Mouse (Mus musculus) heart, postnatal 10 days (tissue): ENCODE results near the gene Sbk2. TPM values are rescaled to one million over a fixed set of nuclear protein-coding genes. Genes with fewer than 3 reads are reported as not detected.
A peak's percentile ranks its signal among the peaks of the same experiment; 100 is the strongest.

Experiments used
- DNase-seq, 2 experiments: peaks; one replicate each; pipeline ENCODE4 v3.0.0; 2021
- intact Hi-C: fragments of 180-260 bp; cut with DNase I; formaldehyde crosslinking; loops from one replicate; pipeline ENCODE4 v1.15.1; 2025
- total RNA-seq, 2 experiments: library from RNA; stranded (reverse); gene quantifications; 2 replicates each; pipeline ENCODE4 v1.2.3; 2021

Sbk2 gene
- total RNA-seq, 2 experiments from 2014 or later, result 7.2 to 9.0 TPM

DNA sequence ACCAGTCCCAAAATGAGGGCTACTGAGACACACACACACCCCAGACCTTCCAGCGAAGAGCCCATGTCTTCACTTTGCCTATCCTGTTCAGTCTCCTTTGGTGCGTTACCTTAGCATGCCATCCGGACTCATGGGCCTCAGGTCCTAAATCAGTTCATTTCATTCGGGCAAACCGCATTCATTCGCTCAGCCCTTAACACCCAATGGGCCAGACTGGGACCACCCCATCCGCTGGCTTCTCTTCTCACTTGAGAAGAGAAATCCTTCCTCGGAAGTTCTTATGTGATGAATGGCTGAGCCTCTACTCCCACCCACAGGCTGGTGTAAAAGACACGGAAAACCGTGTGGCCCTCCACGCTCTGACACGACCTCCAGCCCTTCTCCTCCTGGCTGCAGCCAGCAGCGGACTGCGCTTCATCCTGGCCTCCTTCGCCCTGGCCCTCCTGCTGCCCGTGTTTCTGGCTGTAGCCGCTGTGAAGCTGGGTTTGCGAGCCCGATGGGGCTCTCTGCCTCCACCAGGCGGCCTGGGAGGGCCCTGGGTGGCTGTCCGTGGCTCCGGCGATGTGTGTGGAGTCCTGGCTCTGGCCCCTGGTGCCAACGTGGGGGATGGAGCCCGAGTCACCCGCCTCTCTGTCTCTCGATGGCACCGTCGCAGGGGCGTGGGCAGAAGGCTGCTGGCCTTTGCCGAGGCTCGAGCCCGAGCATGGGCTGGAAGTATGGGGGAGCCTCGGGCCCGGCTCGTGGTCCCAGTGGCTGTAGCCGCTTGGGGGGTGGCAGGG, 40.4 kb downstream of the Sbk2 start:
- DNase-seq, result peak; percentile 61 to 72
- intact Hi-C loops, result no loop called here

DNA sequence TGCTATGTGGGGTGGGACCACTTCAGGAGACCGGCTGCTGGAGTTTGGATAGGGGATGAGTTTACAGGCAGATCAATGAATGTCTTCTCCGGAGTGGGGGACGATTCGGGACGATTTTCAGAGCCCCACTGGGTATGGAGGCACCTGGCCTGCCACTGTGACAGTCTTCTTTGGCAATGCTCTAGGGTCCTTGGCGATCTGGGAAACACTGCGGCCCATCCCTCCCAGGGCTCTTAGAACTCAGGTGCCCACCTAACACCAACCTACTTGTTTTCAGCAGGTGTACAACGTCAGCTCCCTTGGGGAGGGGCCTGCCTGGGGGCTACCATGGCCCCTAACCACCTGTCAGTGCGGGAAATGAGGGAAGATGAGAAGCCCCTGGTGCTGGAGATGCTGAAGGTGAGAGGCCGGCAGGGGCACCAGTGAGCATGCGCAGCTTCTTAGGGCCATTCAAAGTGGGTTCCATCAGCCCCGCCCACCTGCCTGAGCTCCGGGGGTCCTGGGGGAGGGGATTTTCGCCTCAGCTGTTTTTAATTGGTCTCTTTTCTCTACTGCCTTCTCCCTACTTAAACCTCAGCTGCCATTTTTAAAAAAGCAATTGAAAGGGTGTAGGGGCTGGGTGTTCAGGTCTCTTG, 41.2 kb downstream of the Sbk2 start:
- intact Hi-C loops, result no loop called here
- peak in 1 of 2 experiments; percentile 50 for DNase-seq

DNA sequence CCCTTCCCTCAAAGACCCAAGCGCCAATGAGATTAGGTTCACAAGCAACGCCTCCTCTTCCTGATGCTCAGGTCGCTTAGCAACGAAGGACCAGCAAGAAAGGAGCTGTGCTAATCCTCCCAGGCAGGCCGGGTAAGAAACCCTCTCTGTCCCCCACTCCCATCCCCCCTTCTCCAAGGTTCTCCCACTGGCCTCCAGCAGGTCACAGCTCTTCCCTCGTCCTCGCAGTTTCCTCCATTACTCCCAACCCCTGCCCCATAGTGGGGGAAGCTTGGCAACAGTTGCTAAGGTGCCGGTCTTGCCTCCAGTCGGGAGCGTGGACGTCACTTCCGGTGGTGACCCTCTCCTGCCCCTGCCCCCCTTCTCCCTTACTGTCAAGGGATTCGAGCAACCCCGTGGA, 41.7 kb downstream of the Sbk2 start:
- DNase-seq, result peak; percentile 74 to 83
- intact Hi-C loops, result no loop called here

DNA sequence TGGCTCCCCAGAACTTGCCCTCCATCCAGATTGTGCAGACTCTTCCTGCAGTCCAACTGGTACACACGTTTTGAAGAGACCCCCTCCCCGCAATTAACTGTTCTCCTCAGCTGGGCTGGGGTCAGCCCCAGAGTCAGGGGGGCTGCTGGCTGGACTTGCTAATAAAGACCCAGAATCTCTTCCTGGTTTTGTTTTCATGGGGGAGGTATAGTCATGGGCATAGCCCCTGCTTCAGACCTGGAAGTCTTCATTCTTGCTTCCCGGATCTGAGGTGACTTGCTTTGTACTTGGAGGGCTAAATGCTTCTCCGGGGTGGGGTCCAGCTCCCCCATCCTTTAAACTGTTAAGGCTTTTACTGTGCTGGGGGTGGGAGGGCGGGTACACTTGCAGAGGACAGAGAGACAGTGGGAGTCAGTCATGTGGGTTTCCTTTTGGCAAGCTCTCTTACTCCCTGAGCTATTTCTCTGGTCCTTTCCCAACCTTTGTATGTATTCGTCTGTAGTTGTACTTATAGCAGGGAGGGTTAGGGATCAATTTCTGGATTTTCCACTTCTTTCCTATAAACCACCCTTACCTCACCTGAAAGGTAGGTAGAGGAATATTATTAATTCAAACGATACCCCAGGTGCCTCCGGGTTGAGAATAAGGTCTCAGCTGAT, 42.3 kb downstream of the Sbk2 start, which contains the start of gene Nat14:
Gene Nat14, plus strand, starts transcription at position 205 of the 659 bp plus-strand sequence.
- intact Hi-C loops, result no loop called here
- DNase-seq, result no peak

DNA sequence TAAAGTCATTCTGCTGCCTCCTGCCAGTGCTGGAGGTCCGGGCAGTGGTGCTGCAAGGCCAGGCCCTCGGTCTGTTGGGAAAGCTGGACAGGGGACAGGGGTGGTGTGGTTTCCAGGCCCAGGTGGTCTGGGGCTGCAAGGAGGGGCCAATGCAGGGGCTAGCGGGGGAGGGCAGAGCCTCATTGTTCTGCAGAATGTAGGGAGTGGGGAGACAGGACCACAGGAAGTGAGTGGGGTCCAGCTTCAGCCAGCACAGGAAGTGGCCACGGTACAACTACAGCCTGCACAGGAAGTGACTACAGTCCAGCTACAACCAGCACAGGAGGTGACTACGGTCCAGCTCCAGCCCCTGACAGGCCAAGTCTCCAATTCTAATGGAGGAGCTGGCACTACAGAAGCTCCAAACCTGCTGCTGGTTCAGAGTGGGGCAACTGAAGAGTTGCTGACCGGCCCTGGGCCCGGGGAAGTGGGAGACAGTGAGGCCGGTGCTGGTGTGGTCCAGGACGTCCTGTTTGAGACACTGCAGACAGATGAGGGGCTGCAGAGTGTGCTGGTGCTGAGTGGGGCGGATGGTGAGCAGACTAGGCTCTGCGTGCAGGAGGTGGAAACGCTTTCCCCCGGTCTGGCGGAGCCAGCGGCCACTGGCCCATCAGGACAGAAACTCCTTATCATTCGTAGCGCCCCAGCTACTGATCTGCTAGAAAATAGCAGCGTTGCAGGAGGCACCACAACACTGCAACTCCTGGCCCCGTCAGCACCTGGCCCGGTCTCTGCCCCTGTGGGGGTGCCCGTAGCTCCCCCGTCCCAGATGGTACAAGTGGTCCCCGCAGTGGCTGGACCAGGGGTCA, 43.0 kb downstream of the Sbk2 start:
- peak; percentile 49 to 61 for DNase-seq
- intact Hi-C loops, result no loop called here

DNA sequence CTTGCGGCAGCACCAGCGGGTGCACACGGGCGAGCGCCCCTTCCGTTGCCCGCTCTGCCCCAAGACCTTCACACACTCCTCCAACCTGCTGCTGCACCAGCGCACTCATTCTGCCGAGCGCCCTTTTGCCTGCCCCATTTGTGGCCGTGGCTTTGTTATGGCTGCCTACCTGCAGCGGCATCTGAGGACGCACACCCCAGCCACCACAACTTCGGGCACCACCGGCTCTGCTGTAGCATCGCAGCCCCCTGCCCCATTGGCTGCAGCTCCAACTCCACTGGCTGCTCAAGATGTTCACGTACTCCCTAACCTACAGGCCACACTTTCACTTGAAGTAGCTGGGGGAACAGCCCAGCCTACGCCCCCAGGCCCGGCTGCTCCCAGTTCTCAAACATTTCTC, 43.7 kb downstream of the Sbk2 start:
- intact Hi-C loops, result no loop called here
- no peak for DNase-seq

DNA sequence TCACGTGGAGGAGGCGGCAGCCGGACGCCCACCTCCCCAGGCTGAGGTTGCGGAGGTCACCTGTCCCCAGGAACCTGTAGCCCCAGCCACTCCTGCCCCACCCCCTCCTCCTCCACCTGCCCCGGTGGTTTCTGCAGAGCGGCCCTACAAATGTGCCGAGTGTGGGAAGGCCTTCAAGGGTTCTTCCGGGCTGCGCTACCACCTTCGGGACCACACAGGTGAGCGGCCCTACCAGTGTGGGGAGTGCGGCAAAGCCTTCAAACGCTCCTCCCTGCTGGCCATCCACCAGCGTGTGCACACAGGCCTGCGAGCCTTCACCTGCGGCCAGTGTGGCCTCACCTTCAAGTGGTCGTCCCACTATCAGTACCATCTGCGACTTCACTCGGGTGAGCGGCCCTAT, 44.2 kb downstream of the Sbk2 start:
- DNase-seq, result no peak
- intact Hi-C loops, result loop anchor here (5.0 kb wide), 1 partner anchor 108 kb away; the partner anchor contains the start of gene Ube2s

DNA sequence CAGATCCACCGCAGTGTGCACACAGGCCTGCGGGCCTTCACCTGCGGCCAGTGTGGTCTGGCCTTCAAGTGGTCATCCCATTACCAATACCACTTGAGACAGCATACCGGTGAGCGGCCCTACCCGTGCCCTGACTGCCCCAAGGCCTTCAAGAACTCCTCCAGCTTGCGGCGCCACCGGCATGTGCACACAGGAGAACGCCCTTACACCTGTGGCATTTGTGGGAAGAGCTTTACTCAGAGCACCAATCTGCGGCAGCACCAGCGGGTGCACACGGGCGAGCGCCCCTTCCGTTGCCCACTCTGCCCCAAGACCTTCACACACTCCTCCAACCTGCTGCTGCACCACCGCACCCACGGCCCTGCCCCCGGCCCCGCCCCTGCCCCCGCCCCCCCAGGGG, 45.1 kb downstream of the Sbk2 start:
- no peak for DNase-seq
- intact Hi-C loops, result loop anchor here (5.0 kb wide), 1 partner anchor 107 kb away; the partner anchor contains the start of gene Ube2s

DNA sequence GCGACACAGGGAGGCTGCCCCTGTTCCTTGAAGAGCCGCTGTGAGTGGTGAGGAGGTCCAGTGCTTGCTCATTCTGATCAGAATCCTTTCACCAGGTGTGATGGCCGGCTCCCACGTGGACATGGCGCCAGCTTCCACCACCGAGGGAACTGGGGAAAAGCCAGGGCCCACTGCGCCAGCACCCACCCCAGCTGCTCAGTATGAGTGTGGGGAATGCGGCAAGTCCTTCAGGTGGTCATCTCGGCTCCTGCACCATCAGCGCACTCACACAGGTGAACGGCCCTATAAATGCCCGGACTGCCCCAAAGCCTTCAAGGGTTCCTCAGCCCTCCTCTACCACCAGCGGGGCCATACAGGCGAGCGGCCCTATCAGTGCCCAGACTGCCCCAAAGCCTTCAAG, 45.5 kb downstream of the Sbk2 start:
- no peak for DNase-seq
- intact Hi-C loops, result loop anchor here (5.0 kb wide), 1 partner anchor 106 kb away; the partner anchor contains the start of gene Ube2s

DNA sequence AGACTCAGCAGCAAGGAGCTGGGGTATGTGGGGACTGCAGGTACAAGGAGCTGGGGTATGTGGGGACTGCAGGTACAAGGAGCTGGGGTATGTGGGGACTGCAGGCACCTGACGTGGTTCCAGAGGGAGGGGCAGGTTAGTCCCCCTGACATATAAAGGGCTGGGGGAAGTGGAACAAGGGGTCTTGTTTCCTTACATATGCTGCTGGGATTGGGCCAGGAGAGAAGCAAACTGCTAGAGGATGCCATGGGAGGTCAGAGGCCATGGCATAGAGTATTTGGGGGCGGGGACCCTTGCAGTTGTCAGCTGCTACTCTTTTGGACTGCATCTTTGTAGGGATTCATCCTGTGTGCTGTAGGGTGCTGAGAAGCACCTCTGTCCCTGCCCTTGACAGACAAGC, 46.7 kb downstream of the Sbk2 start:
- intact Hi-C loops, result loop anchor here (5.0 kb wide), 1 partner anchor 105 kb away; the partner anchor contains the start of gene Ube2s
- DNase-seq, result no peak

DNA sequence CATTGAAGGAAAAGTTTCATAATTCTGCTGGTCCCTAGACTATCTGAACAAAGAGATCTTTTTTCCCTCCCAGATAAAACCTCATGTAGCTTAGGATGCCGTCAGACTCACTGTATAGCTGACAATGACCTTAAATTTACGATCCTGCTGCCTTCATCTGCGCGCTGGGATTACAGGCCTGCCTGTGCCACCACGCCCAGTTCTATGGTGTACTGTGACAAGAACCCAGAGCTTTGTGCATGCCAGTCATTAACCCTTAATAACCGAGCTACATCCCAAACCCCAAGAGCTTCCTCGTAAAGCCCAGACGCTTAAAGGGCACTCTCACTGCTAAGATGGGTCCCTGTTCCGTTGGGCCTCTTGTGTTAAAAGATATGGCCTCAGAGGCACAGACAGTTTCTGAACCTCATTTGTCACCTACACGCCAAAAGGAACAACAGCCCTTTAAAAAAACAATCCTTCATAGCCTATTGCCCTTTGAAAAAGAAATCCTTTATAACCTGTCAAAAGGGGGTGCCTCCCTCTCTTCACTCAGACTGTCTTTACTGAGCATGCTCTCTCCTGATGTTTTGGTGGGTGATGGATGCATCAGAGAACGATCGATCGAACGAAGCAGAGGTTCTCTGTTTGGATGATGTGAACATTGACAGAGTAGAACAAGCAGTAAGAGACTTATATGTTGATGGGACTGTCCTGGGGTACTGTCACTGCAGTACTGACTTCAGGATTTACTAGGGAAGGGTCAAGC, 48.4 kb downstream of the Sbk2 start:
- no peak for DNase-seq
- intact Hi-C loops, result loop anchor here (5.0 kb wide), 1 partner anchor 104 kb away; the partner anchor contains the start of gene Ube2s

DNA sequence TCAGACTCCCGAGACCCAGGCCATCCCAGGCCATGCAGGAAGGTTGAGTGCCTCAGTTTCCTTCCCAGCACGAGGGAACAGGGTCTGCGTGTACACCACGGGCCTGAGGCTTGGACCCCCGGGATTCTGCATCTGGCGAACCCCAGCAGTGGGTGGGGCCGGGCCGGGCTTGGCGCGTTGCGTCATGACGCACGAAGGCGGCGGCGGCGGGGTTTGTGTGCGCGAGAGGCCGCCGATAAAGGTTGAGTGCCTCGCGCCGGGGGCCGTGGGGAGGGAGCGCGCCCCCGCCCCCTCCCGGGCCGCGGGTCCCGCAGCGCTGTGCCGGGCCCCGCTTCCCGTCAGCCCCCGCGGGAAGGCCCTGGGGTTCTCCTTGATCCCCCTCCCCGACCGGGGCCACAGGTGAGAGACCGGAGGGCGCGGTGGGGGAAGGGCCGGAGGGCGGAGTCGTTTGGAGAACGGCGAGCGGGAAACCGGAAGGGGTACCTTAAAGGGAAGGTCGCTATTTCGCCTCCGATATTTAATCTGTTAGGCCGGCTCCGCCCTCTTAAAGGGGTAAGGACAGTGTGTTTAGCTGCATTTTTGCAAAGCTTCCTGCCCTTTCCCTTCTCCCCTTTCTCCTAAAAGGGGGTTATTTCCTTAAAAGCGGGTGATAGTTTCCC, 49.1 kb downstream of the Sbk2 start, which contains the start of gene Zfp628:
Gene Zfp628, plus strand, starts transcription at position 211 of the 659 bp plus-strand sequence.
- intact Hi-C loops, result loop anchor here (5.0 kb wide), 1 partner anchor 103 kb away; the partner anchor contains the start of gene Ube2s

DNA sequence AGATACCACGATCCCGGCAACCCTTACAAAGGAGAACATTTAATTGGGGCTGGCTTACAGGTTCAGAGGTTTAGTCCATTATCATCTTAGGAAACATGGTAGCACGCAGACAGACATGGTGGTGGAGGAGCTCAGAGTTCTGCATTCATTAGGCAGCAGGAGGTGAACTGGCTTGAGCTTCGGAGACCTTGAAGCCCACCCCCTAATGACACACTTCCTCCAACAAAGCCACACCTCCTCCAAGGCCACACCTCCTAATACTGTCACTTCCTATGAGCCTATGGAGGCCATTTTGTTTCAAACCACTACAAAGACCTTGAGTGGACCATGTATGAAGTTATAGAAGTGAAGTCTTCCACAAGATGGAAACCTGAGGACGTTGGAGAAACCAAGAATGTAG, 52.0 kb downstream of the Sbk2 start:
- intact Hi-C loops, result no loop called here

More for the DNA sequence above, 49.1 kb downstream of the Sbk2 start, which contains the start of gene Zfp628:
- DNase-seq, result peak; percentile 97 to 98

DNA sequence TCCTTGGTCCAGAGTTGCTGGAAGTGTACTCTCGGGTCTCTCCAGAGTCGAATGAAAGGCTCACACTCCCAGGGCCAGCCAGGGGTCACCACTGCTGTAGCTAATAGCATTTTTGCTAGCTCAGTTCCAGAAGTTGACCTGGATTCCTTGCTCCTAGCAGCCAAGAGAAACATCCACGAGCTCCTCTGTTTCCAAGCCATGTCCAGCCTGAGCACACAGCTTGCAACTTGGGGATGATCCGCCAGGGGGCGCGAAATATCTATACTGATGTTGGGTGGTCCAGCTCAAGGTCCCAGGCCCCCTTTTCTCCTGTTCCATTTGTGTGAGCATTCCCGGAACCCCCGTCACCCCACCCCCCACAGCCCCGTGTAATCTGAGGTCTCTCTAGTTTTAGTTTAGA, 52.6 kb downstream of the Sbk2 start:
- intact Hi-C loops, result loop anchor here (1.0 kb wide), 1 partner anchor 29 kb away; no protein-coding TSS in a partner anchor
- peak; percentile 63 to 81 for DNase-seq

More for the DNA sequence above, 52.0 kb downstream of the Sbk2 start:
- no peak for DNase-seq

DNA sequence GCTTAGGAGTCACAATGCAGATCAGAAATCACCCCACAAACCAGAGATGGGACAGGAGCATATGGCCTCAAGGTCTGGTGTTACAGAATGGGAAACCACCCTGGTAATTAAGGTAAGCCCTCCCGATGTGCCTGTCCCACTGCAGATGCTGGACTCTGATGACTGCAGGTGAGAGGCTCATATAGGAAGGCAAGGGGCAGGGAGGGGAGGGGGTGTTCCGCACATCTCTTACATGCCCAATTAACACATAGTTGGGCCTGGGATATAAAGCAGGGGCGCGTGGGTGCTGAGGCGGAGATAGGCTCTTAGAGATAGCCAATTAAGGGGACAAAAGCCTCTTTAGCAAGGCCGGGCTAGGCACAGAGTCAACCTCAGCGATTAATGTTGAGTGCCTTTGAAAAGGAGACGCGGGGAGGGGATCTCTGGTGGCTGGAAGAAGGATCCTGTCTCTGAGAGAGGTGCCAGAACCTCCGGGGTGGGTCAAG, 57.7 kb downstream of the Sbk2 start, which contains the start of gene Gm36210:
Gene Gm36210, minus strand, starts transcription at position 51 of the 485 bp plus-strand sequence.
- no peak for DNase-seq
- intact Hi-C loops, result no loop called here

DNA sequence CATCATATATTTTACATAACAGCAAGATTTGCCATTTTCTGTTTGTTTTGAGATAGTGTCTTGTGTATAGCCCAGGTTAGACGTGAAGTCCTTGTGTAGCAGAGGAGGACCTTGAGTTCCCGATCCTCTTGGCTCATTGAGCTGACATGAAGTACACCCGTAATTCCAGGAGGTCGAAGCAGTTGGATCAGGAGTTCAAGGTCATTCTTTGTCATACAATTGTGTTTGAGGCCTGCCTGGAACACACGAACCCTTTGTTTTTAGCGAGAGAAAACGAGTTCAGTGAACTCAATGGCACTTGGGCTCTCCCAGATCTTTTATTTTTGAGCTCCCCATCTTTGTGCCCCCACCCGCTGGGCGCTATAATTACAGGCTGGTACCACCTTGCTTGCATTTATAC, 61.8 kb downstream of the Sbk2 start:
- intact Hi-C loops, result no loop called here
- DNase-seq, result no peak

DNA sequence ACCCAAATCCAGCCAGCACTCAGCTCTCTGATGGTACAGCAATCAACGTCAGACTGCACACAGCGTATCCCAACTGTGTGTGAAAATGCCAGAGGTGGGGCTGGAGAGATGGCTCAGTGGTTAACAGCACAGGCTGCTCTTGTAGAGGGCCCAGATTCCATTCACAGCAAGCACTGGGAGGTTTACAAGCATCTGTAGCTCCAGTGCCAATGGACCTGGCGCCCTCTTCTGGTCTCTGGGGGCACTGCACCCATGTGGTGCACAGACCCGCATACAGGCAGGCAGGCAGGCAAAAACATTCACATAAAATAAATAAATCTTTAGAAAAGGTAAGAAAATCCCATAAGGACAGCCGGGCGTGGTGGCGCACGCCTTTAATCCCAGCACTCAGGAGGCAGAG, 63.0 kb downstream of the Sbk2 start:
- DNase-seq, result peak in 1 of 2 experiments; percentile 53
- intact Hi-C loops, result no loop called here

DNA sequence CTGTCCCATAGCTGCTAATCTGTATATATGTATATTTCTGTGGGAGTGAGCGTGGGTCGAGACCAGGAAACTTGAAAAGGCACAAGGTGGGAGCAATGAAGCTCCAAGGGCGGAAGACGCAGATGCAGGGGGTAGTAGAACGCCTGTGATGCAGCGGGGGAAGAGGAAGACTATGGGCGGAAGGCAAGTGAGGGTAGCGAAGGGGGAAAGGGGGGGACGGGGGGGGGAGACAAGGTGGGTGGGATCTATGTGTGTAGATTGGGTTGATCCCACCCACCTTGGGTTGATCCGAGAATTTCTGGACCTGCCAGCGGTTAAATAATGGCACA, 63.7 kb downstream of the Sbk2 start:
- intact Hi-C loops, result no loop called here
- no peak for DNase-seq
